Mouse (Mus musculus) forebrain, embryonic 13.5 days (tissue): ENCODE data around the gene Rbm44. TPM values are rescaled to one million over a fixed set of nuclear protein-coding genes. Genes with fewer than 3 reads are reported as not detected.

Experiments
- ATAC-seq: fragments of 200-750 bp; cut with Nextera tagmentation; 2 replicates; pipeline ENCODE4 v1.8.0; 2017
- H3K27ac ChIP-seq: fragments of 300-500 bp; sonication (generic); 2 replicates; pipeline ENCODE4 v1.5.1; 2015; ENCODE audit warnings: inconsistent platforms, mild to moderate bottlenecking, moderate library complexity
- H3K27me3 ChIP-seq: fragments of 300-500 bp; sonication (generic); 2 replicates; pipeline ENCODE4 v1.6.1; 2015; ENCODE audit warnings: mild to moderate bottlenecking, inconsistent platforms
- H3K36me3 ChIP-seq: fragments of 300-500 bp; sonication (generic); 2 replicates; pipeline ENCODE4 v1.6.1; 2015; ENCODE audit warnings: mild to moderate bottlenecking, inconsistent platforms; ENCODE audit not compliant: poor library complexity, severe bottlenecking
- H3K4me1 ChIP-seq: fragments of 300-500 bp; sonication (generic); 2 replicates; pipeline ENCODE4 v1.6.1; 2015; ENCODE audit warnings: inconsistent platforms
- H3K4me2 ChIP-seq: fragments of 300-500 bp; sonication (generic); 2 replicates; pipeline ENCODE4 v1.6.1; 2015; ENCODE audit warnings: inconsistent platforms, mild to moderate bottlenecking, moderate library complexity
- H3K4me3 ChIP-seq: fragments of 300-500 bp; sonication (generic); 2 replicates; pipeline ENCODE4 v1.5.1; 2015; ENCODE audit warnings: mild to moderate bottlenecking, inconsistent platforms
- H3K9ac ChIP-seq: fragments of 300-500 bp; sonication (generic); 2 replicates; pipeline ENCODE4 v1.6.1; 2015; ENCODE audit warnings: mild to moderate bottlenecking, inconsistent platforms
- H3K9me3 ChIP-seq: fragments of 300-500 bp; sonication (generic); replicated peaks from 2 replicates; pipeline ENCODE4 v1.6.1; 2016; ENCODE audit warnings: inconsistent platforms
- WGBS: fragments of 180-500 bp; shearing (Covaris S2); methylation state at CpG from one replicate; pipeline ENCODE4 v1.1.7; 2015; 5-methylcytosine and 5-hydroxymethylcytosine counted together
- polyA plus RNA-seq: library from polyadenylated mRNA; unstranded; fragments of >200 nt; fragmentation: Nextera tagmentation; extraction: Ambion mirVana; gene quantifications from 2 replicates; pipeline ENCODE4 v1.2.1, GENCODE M21; 2015

Rbm44 gene
- polyA plus RNA-seq, 1 experiment from 2014 or later = 0.12 TPM

DNA sequence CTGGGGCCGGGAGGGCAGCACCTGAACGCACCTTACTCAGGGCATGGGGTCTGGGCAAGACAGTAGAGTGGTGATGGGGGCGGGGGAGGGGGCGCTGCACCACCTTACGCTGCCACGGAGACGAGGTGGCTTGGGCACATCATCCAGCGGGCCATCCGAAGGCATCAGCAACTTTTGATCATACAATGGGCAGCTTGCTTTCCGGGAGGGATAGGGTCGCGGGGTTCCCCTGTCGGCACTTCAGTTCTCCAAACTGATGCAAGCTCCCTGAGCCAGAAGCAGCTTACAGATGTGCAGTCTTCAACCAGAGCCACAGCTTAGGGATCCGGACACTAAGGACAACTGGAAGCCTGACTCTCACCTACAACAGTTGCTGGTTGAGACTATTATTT lies 35.3 kb downstream of the Rbm44 start:
- peaks cover 28% of the 10 kb centered on the region for H3K27me3 ChIP-seq
- H3K9ac ChIP-seq = peak overlapping the region; percentile 63
- peak overlapping the region; percentile 71 for H3K4me2 ChIP-seq
- peaks cover 8% of the 10 kb centered on the region for H3K4me1 ChIP-seq
- no peaks in the 10 kb centered on the region for H3K9me3 ChIP-seq
- ATAC-seq = no peak
- no peak overlapping the region for H3K27ac ChIP-seq
- H3K4me3 ChIP-seq = peak overlapping the region; percentile 41
- 7% methylated on average over 13 of the region's 14 CpGs for WGBS
- H3K36me3 ChIP-seq = no peaks in the 10 kb centered on the region

DNA sequence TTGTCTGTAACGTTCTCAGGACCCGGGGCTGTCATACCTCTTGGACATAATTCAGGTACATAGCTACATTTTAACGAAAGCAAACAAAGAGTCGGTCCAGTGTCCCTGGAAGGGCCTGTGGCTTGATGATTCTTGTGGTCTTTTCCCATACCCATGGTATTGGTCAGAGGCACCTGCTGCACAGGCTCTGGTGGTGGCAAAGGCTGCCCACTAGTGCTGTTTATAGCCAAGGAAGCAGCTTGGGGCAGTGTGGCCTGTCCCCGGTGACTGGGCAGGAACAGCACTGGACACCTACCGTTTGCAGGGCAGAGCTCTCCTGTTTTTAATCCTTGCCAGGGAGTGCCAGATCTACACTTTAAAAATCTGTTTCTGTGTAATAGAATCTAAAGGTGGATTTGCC lies 35.8 kb downstream of the Rbm44 start:
- Histone ChIP-seq H3K9ac (no peak overlapping the region), H3K27ac (no peak overlapping the region), H3K36me3 (no peaks in the 10 kb centered on the region), H3K9me3 (no peaks in the 10 kb centered on the region), H3K27me3 (peaks cover 28% of the 10 kb centered on the region), H3K4me3 (no peak overlapping the region), H3K4me2 (no peak overlapping the region), H3K4me1 (peaks cover 8% of the 10 kb centered on the region)
- WGBS = 76% methylated on average over 6 of the region's 6 CpGs
- ATAC-seq = no peak

DNA sequence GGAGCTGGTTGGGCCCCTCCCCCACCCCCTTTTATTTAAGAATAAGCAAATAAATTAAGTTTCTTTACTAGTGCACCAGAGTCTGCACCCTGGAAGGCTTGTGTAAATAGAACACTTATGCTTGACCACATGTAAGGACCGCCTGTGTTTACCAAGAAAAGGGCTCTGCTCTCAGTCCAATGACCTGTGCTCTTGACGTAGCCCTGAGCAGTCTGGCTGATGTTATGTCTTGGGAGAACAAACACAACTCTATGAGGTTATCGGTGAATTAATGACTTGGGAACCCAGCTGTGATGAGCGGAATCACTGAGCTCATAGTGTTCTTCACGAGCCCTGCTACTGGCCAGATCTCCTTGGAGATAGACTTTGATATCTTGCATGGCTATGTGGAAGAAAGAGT lies 36.4 kb downstream of the Rbm44 start:
- no peak for ATAC-seq
- H3K36me3 ChIP-seq = no peaks in the 10 kb centered on the region
- 57% methylated on average over 5 of the region's 5 CpGs for WGBS
- no peak overlapping the region for H3K4me2 ChIP-seq
- H3K27me3 ChIP-seq = peaks cover 28% of the 10 kb centered on the region
- H3K4me1 ChIP-seq = peaks cover 8% of the 10 kb centered on the region
- H3K4me3 ChIP-seq = no peak overlapping the region
- no peak overlapping the region for H3K9ac ChIP-seq
- no peak overlapping the region for H3K27ac ChIP-seq
- H3K9me3 ChIP-seq = no peaks in the 10 kb centered on the region

DNA sequence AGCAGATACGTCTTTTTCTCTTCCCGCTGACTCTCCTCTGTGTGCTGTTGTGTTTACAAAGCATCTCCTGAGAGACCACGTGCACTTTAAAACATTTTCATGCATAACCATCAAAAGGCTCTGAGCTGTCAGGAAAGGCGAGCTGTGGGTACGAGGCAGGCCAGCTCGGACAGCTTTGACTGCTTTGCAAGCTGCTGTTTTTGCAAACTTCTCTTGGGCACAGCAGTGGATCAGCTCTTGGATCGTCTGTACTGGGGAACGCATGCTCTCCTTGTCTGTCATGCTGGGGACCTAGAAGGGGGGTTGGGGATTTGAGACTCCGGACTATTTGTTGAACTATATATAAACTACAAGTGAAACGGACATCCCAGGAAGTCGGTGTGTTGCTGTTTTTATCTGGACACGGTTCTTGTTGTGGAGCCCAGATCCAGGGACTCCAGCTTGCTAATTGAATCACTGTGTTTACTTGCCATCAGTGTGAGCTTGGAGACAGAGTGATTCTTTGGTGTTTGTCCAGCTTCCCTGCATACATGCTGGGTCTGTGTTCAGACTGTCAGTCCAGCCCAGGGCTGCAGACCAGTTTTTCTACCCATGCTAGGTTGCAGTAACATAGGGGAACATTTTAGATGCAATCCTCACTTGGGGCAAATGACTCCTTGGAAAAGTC lies 37.0 kb downstream of the Rbm44 start:
- no peaks in the 10 kb centered on the region for H3K9me3 ChIP-seq
- no peak for ATAC-seq
- no peak overlapping the region for H3K27ac ChIP-seq
- peaks cover 8% of the 10 kb centered on the region for H3K4me1 ChIP-seq
- H3K4me2 ChIP-seq = no peak overlapping the region
- 66% methylated on average over 12 of the region's 12 CpGs for WGBS
- no peaks in the 10 kb centered on the region for H3K36me3 ChIP-seq
- peaks cover 28% of the 10 kb centered on the region for H3K27me3 ChIP-seq
- H3K4me3 ChIP-seq = no peak overlapping the region
- no peak overlapping the region for H3K9ac ChIP-seq

DNA sequence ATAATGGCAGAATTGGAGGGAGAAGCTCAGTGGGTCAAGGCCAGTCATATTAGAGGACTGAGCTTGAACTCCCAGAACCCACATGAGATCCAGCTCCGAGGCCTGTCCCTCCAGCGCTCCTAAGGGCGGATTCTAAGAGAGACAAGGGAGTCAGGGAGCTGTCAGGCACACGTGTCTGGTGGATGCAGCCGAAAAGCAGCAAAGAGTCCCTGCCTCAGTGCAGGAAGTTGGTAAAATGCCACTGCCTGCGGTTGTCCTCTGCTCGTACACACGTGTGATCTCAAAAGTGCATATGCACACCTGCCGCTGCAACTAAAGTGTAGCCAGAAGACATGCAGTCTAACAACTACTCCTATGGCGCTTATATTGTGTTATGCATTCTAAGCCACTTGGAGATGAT lies 38.4 kb downstream of the Rbm44 start:
- WGBS = 86% methylated on average over 10 of the region's 10 CpGs
- H3K4me2 ChIP-seq = no peak overlapping the region
- H3K4me1 ChIP-seq = peaks cover 8% of the 10 kb centered on the region
- H3K27ac ChIP-seq = no peak overlapping the region
- no peak overlapping the region for H3K9ac ChIP-seq
- peaks cover 28% of the 10 kb centered on the region for H3K27me3 ChIP-seq
- no peak overlapping the region for H3K4me3 ChIP-seq
- H3K36me3 ChIP-seq = no peaks in the 10 kb centered on the region
- H3K9me3 ChIP-seq = no peaks in the 10 kb centered on the region
- no peak for ATAC-seq

DNA sequence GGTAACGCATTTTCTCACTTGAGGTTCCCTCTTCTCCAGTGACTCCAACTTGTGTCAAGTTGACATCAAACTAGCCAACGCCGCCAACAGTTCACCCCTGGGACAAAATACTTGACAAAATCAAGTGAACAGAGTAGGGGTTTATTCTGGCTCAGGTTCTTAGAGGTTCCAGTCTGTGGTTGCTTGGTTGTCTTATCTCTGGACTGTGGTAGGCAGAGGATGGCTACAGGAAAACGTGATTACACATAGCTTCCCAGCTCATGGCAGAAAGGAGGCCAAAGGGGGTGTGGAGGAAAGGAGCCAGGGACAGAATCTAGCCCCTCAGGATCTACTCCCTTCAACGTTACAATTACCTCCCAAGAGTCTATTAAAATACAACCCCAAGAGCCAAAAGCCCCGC lies 41.8 kb downstream of the Rbm44 start:
- H3K4me2 ChIP-seq = no peak overlapping the region

DNA sequence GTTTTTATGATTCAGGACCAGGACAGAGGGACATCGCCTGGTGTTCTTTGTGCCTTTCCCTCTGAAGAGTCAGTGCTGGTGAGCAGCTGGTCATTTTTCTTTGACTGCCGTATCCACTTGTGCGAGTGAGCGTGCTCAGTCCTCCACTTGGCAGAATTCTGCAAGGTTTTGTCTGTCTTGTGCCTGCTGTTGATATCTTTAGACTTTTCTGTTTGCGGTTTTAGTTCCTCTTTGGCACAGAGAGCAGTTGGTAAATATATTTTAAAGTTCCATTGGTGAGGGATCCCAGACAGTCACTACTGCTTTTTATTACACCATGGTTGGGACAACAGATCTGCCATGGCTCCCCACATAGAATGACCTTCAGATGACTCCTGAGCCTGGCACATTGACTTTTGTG lies 42.4 kb downstream of the Rbm44 start:
- ATAC-seq = no peak
- 98% methylated on average over 5 of the region's 5 CpGs for WGBS
- H3K27me3 ChIP-seq = no peaks in the 10 kb centered on the region
- no peak overlapping the region for H3K9ac ChIP-seq
- no peak overlapping the region for H3K4me2 ChIP-seq
- H3K4me3 ChIP-seq = no peak overlapping the region
- no peak overlapping the region for H3K27ac ChIP-seq
- no peaks in the 10 kb centered on the region for H3K4me1 ChIP-seq
- no peaks in the 10 kb centered on the region for H3K9me3 ChIP-seq
- H3K36me3 ChIP-seq = no peaks in the 10 kb centered on the region

More for the DNA sequence above, 41.8 kb downstream of the Rbm44 start:
- Histone ChIP-seq H3K27me3 (no peaks in the 10 kb centered on the region), H3K36me3 (no peaks in the 10 kb centered on the region), H3K4me1 (no peaks in the 10 kb centered on the region), H3K4me3 (no peak overlapping the region), H3K27ac (no peak overlapping the region), H3K9ac (no peak overlapping the region), H3K9me3 (no peaks in the 10 kb centered on the region)
- no peak for ATAC-seq
- 88% methylated on average over 6 of the region's 6 CpGs for WGBS

DNA sequence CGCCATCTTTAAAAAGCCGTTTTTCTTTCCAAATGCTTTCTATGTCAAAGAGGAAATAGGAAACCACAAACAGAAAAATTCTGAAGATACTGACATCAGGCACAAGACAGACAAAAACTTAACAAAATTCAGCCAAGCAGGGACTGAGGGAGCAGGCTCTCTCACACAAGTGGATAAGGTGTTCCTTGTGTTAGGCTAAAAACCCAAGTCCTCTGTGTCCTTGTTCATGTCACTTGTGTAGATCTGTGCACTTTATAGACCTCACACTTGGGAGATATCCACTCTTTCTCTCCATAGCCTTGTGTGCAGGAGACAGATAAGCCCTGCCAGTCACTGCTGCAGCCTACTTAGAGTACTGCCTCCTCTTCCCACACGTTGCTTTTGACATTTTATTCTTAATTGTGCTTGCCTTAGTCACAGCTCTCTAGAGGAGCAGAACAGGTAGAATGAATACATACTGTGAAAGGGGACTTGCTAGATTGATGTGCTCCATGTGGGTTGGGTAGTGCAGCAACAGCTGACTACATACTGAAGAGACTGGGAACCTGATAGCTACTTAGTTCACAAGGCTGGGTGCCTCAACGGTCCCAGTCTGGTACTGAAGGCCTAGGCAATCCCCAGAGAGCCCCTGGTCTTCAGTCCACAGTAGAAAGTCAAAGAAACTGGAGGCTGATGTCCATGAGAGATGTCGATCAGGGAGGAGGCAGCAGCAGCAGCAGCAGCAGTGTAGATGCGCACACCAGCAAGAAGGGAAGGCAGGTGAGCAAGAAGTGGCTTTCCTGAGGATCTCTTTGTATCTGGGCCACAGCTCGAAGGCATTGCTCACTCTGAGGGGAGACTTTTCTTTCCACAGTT lies 43.1 kb downstream of the Rbm44 start:
- Histone ChIP-seq H3K27ac (no peak overlapping the region), H3K27me3 (no peaks in the 10 kb centered on the region), H3K4me3 (no peak overlapping the region), H3K4me1 (no peaks in the 10 kb centered on the region), H3K9ac (no peak overlapping the region), H3K4me2 (no peak overlapping the region), H3K9me3 (no peaks in the 10 kb centered on the region), H3K36me3 (no peaks in the 10 kb centered on the region)
- no peak for ATAC-seq
- WGBS = 83% methylated on average over 7 of the region's 7 CpGs

DNA sequence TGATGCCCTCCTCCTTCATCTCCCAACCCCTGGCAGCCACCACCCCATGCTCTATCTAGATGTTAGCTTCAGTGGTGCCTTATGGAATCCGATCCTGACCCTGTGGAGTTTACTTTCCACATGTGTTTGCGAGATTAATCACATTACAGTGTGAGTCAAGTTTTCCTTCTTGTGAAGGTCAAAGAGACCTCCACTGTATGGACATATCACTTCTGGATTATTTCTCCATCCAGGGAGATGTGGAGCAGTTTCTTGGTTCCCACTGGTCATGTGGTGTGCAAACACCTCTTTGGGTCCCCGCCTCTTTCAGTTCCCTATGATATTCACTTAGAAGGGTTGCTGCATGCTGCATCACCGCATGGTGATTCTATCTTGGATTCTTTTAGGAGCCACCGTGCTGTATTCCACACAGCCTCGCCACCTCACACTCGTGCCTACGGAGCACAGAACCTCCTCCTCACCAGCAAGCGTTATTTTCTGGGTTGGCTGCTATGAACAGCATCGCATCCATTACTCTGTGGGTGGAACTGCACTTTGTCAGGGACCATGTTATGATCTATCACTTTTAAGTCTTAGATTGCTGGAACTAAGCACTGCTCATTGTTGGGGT lies 44.1 kb downstream of the Rbm44 start:
- Histone ChIP-seq H3K4me2 (no peak overlapping the region), H3K4me3 (no peak overlapping the region), H3K36me3 (no peaks in the 10 kb centered on the region), H3K27ac (no peak overlapping the region), H3K9me3 (no peaks in the 10 kb centered on the region), H3K27me3 (no peaks in the 10 kb centered on the region), H3K9ac (no peak overlapping the region), H3K4me1 (no peaks in the 10 kb centered on the region)
- no peak for ATAC-seq
- WGBS = 91% methylated on average over 10 of the region's 10 CpGs

DNA sequence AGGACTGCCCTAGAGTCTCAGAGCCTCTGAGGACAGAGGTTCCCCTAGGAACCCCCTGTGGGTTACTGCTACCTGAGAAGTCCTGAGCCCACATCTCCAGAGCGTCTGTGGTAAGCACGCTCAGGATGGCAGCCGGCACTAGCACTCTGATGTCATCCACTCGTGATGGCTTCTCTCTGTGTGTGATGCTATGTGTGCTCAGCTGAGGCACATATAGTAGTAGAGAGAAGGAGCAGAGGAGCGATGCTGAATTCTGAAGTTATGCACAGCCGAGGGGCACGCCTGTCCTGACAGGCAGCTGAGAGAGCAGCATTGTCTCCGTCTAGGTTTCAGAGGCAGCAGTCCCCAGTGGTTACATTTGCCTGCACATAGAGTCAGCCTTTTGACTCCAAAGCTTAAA lies 47.3 kb downstream of the Rbm44 start:
- ATAC-seq = no peak
- no peak overlapping the region for H3K4me3 ChIP-seq
- no peak overlapping the region for H3K4me2 ChIP-seq
- H3K27ac ChIP-seq = no peak overlapping the region
- no peak overlapping the region for H3K9ac ChIP-seq
- H3K4me1 ChIP-seq = no peaks in the 10 kb centered on the region
- no peaks in the 10 kb centered on the region for H3K36me3 ChIP-seq
- H3K27me3 ChIP-seq = no peaks in the 10 kb centered on the region
- 81% methylated on average over 8 of the region's 8 CpGs for WGBS
- H3K9me3 ChIP-seq = no peaks in the 10 kb centered on the region

DNA sequence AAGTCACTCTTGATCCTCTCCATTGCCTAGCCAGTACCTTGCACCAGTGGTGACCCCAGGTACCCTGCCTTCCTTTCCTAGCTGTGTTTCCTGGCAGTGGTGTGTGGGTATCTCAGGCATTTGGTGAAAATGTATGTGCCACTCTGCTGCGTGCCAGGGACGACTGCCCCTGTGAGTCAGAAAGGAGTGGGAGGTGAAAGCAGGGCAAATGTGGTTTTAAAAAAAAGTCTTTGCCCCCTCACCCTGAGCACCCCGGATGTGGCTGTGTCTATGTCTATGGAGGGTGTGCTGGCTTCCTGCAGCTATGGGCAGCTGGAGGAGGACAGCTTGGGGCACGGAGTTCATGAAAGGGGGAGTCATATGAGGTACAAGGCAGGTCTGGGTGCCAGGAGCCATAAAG lies 48.4 kb downstream of the Rbm44 start:
- H3K4me1 ChIP-seq = no peaks in the 10 kb centered on the region
- no peak for ATAC-seq
- no peak overlapping the region for H3K27ac ChIP-seq
- 85% methylated on average over 4 of the region's 4 CpGs for WGBS
- H3K4me3 ChIP-seq = no peak overlapping the region
- no peaks in the 10 kb centered on the region for H3K27me3 ChIP-seq
- H3K9ac ChIP-seq = no peak overlapping the region
- H3K36me3 ChIP-seq = no peaks in the 10 kb centered on the region
- H3K9me3 ChIP-seq = no peaks in the 10 kb centered on the region
- H3K4me2 ChIP-seq = no peak overlapping the region

DNA sequence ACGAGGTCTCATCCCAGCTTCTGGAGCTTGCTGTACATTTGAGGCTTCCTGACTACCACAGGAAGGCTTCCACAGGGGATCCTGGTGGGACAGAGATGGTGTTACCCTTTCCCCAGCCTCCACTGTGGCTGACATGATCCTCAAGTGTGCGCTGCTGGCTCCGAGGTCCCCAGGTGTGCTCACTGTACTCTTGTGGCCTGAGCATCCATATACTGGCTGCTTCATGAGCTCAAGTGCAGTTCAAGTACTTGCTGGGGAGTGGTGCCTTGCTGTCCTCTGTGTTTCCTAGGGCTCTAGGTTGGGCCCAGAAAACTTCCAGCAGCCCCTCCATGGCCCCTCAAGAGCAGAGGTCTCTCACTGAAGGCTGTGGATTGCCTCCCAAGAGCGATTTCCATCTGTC lies 48.8 kb downstream of the Rbm44 start:
- H3K36me3 ChIP-seq = no peaks in the 10 kb centered on the region
- H3K4me3 ChIP-seq = no peak overlapping the region
- no peaks in the 10 kb centered on the region for H3K27me3 ChIP-seq
- H3K4me1 ChIP-seq = no peaks in the 10 kb centered on the region
- no peak overlapping the region for H3K4me2 ChIP-seq
- 84% methylated on average over 4 of the region's 4 CpGs for WGBS
- no peak for ATAC-seq
- no peak overlapping the region for H3K9ac ChIP-seq
- H3K9me3 ChIP-seq = no peaks in the 10 kb centered on the region
- H3K27ac ChIP-seq = no peak overlapping the region
